Mouse (Mus musculus) left cerebral cortex, adult 18-20 months (tissue): ENCODE results near the gene Nebl. TPM values are rescaled to one million over a fixed set of nuclear protein-coding genes. Genes with fewer than 3 reads are reported as not detected.
A peak's percentile ranks its signal among the peaks of the same experiment; 100 is the strongest.

Source experiments
- DNase-seq, 2 experiments: peaks; one replicate each; pipeline ENCODE4 v3.0.0; 2021 to 2022; ENCODE audit warnings: low spot score in 2 of 2, mixed read lengths in 1 of 2
- total RNA-seq, 2 experiments: library from RNA; stranded (reverse); gene quantifications; 2 replicates each; pipeline ENCODE4 v1.2.3; 2021

Gene Nebl
- total RNA-seq, 2 experiments from 2014 or later, result 79.4 to 79.9 TPM

DNA sequence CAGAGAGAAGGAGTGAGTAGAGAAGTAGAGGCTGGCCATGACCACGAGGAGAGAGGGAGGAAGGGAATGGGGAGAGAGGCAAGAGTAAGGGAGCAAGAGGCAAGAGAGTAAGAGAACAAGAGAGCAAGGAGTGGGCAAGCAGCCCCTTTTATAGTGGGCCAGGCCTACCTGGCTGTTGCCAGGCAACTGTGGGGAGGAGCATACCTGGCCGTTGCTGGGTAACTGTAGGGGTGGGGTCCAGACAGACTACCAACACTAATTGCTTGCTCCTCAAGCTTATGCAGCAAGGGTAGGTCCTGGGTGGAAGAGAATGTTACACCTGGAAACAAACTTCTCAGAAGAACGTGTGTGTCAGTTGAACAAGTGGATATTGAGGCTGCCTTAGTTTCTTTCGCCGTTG lies 20.0 kb downstream of the Nebl start:
- no peak for DNase-seq

GRCm38 (mm10) chr2:17710083-17710482 lies 21.2 kb downstream of the Nebl start:
- DNase-seq, result no peak

- no peak for DNase-seq
Measured at GRCm38 (mm10) chr2:17705964-17706363, 25.3 kb downstream of the Nebl start.

- DNase-seq, result no peak
Measured at GRCm38 (mm10) chr2:17705426-17705825, 25.8 kb downstream of the Nebl start.

- DNase-seq, result no peak
Measured at GRCm38 (mm10) chr2:17703170-17703512, 28.1 kb downstream of the Nebl start.

GRCm38 (mm10) chr2:17702481-17703169 lies 28.6 kb downstream of the Nebl start:
- DNase-seq, result no peak

GRCm38 (mm10) chr2:17698161-17699087 lies 32.8 kb downstream of the Nebl start:
- no peak for DNase-seq

DNA sequence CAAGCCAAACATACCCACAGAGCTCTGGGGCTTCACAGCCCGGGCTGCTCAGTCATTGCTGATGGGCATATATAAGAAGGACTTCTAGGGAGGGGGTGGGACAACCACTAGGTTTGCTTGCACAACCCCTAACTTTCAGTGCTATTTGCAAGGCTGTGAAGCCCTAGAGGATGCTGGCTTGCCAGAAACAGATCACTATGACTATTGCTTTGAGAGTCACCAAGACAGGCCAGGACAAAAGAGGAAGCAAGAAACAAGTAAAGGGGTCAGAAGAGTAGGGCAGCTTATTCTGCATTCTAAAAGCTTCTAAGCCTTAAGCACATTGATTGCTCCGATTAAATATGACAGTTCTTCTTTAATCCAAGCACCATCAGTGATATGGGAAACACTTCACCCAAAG lies 38.3 kb downstream of the Nebl start:
- no peak for DNase-seq

DNA sequence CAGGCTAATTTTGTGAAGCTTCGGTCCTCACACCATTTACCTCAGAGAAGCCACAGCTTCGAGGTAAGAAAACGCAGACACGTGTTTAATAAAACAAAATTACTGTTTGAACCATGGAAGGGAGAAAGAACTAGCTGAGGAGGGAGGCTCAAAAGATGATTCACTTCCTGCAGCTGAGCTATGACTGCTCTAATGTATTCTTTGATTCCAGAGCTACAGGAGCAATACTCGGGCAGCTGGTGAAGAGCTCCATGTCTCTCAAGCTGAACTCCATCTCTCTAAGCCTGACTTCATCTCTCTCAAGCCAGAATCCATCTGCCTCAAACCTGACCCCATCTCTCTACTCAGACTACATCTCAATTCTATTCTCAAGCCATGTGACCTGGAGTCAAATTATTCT lies 41.0 kb downstream of the Nebl start:
- DNase-seq, result no peak

DNA sequence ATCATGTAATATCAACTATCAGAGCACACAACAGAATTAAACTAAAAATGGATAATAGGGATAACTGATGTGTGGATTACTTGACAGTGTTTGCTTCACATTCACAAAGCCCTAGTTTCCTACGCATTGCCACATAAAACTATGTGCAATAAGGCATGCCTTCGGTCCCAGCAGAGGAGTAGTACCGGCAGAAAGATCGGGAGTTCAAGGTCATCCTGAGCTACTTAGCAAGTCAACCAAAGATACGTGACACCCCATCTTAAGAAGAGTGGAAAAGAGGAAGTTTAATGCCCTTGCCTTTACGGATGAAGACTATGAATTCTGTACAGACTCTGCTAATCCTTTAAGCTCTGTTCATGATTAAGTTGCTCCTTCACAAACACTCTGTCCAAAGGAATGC lies 44.1 kb downstream of the Nebl start:
- DNase-seq, result no peak

GRCm38 (mm10) chr2:17683326-17684040 lies 47.8 kb downstream of the Nebl start:
- no peak for DNase-seq

DNA sequence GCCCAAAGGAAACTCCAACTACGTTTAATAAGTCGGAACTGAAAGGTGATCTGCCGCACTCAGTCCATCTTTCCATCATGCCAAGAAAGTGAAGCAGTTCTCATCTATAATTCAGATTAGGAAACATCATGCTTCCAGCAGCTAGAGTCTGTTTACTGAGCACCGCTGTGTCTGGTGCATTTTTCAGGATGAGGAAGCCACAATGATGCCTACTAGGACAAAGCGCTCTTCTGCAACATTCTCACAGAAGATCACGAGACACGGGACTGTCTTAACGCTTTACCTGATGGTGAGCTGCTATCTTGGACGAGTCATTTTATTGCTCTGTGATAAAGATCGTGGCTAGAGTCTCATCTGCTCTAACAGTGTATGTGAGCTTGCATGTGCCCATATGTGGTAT lies 59.1 kb downstream of the Nebl start:
- DNase-seq, result no peak

DNA sequence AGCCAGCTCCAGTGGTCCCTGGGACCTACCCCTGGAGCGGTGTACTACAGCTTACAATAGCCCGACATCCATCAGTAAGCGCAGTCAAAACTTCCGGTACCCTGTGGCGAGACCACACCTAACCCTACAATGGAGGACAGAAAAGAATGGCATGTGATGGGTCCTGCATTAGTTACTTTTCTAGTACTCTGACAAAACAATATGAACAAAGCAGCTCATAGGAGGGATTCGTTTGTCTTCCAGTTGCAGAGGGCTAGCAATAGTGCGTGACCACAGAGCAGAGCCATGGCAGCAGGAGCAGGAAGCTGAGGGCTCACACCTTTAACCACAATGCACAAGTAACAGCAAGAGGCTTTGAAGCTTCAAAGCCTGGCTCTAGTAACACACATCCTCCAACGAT lies 59.7 kb downstream of the Nebl start:
- no peak for DNase-seq

- DNase-seq, result peak in 1 of 2 experiments; percentile 31
Measured at GRCm38 (mm10) chr2:17669953-17670352, 61.3 kb downstream of the Nebl start.

GRCm38 (mm10) chr2:17669000-17669399 lies 62.3 kb downstream of the Nebl start:
- peak in 1 of 2 experiments; percentile 27 for DNase-seq

GRCm38 (mm10) chr2:17658176-17658575 lies 73.1 kb downstream of the Nebl start:
- no peak for DNase-seq

DNA sequence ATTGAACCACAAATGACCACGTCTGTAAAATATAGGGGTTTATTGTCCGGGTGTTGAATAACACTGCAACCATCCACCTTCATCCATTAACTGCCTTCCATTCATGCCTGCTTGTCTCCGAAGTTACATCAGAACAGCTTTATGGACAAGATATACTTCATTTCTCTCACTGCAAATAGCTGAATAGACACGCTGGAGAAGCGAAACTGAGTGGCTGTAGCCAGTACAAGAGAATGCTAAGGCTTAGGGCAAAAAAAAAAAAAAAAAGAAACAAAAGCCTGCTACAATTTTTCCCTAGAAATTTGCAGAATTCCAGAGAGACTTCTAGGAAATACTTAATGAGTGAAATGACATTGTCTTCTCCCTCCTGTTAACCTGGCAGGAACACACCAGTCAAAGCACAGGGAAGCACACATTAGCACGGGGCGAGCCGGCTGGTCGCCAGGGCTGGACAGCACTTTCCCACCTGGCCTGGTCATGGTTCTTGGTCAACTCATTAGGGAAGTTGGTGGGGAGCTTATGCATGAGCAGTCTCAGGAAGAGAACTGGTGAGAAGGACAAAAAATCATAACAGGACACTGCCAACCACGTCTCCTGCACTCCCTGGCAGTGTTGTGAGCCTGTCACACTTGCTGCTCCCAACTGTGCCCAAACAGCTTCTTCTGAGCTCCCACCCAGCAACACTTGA lies 81.0 kb downstream of the Nebl start:
- no peak for DNase-seq

DNA sequence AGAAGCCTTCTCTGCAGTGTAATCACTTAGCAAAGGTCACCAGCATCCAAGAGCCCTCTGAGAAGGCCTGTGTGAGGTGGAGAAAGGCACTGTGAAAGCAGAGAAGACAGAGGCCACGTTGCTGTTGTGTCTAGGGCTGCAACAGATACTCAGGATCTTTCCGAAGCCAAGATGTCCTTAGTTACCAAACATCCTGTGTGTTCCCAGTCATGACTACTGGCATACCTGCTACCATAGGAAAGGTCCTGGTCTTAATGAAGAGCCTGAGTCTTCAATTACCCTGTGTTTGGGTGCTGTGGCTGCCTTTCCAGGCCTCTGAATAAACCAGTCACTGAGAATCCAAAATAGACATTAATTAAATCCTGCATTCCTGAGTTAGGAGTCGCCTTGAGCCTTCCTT lies 81.5 kb downstream of the Nebl start:
- no peak for DNase-seq

- DNase-seq, result peak; percentile 63 to 65
Measured at GRCm38 (mm10) chr2:17644282-17645262, 86.7 kb downstream of the Nebl start.

DNA sequence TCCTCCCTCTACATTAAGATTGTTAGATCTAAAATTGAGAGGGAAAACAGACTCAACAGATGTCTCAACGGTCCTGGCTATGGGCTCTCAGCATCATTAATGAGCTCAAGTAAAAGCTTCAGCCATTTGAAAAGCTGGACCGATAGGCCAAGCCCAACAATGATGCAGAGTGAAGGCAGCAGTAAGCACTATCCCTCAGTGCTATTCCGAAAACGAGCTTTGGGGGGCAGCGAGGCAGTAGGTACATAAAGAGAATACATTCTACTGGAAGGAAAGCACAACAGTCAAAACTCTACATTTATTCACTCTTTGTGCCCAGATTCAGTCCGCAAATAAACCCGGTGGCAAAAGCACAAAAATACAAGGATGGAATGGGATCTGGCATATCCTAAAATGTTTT lies 87.4 kb downstream of the Nebl start:
- no peak for DNase-seq
